Mouse (Mus musculus): ENCODE measurements around the gene Rnf11.
A peak's percentile ranks its signal among the peaks of the same experiment; 100 is the strongest.

Rnf11 gene

DNA sequence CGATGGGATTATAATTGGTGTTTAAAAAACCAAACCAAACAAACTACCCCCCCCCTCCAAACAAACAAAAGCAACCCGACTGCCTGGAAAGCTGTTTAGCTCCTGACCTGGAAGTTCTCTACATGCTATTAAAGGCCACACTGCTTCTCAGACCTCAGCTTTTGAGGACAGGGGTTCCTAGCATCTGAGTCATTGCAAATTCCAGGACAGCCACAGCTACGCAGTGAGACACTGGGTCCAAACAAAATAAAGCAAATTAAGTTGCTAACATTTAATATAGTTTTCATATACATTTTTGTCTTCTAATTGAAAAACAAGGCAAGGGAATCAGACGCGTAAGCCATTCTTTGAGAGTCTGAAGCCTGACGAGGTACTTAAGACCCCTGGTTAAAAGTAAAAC is 40.1 kb downstream of the Rnf11 start:
- DNase-seq (ENCODE audit: low read depth), result no peak

DNA sequence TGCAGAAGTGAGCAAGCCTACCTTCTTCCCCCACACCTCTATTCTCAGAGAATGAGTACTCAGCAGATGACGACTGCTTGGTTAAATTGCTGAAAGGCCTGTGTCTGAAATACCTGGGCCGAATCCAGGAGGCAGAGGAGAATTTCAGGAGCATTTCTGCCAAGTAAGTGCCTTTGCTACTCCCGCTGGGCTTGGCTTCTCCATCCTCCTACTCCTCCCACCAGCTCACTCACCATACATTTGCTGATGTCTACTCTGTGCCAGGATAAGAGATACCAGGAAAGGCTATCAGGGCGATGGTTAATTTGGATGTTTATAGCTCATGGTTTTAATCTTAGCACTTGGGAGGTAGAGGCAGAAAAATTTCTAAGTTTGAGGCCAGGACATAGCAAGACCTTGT is 41.9 kb downstream of the Rnf11 start:
- DNase-seq (ENCODE audit: low read depth), result no peak

- no peak for DNase-seq (ENCODE audit: low read depth)
These were observed 42.4 kb downstream of the Rnf11 start for GRCm38 (mm10) chr4:109442126-109442525.

GRCm38 (mm10) chr4:109441000-109441399 is 43.5 kb downstream of the Rnf11 start:
- DNase-seq (ENCODE audit: low read depth), result no peak

- no peak for DNase-seq (ENCODE audit: low read depth)
These were observed 44.1 kb downstream of the Rnf11 start for GRCm38 (mm10) chr4:109440381-109440780.

DNA sequence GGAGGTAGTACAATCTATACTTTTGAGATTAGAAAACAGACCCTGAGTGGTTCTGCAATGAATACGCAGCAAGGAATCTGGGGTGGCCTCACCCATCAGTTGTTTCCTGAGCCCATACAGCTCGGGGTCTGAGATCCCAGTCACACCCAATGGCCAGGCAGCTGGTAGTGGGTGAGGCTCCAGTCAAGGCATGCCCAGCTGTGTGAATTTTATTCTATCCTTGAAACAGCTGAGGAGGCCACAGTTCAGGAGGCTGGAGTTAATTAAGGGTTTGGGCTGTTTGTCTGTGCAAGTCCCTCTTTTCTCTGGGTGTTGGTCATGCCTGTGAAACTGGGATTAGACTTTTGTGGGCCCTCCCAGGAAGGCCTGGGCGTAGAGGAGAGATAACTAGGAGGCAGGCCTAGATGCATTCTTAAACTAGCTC is 44.7 kb downstream of the Rnf11 start:
- no peak for DNase-seq (ENCODE audit: low read depth)

GRCm38 (mm10) chr4:109439101-109439500 is 45.4 kb downstream of the Rnf11 start:
- DNase-seq (ENCODE audit: low read depth), result peak; percentile 59

DNA sequence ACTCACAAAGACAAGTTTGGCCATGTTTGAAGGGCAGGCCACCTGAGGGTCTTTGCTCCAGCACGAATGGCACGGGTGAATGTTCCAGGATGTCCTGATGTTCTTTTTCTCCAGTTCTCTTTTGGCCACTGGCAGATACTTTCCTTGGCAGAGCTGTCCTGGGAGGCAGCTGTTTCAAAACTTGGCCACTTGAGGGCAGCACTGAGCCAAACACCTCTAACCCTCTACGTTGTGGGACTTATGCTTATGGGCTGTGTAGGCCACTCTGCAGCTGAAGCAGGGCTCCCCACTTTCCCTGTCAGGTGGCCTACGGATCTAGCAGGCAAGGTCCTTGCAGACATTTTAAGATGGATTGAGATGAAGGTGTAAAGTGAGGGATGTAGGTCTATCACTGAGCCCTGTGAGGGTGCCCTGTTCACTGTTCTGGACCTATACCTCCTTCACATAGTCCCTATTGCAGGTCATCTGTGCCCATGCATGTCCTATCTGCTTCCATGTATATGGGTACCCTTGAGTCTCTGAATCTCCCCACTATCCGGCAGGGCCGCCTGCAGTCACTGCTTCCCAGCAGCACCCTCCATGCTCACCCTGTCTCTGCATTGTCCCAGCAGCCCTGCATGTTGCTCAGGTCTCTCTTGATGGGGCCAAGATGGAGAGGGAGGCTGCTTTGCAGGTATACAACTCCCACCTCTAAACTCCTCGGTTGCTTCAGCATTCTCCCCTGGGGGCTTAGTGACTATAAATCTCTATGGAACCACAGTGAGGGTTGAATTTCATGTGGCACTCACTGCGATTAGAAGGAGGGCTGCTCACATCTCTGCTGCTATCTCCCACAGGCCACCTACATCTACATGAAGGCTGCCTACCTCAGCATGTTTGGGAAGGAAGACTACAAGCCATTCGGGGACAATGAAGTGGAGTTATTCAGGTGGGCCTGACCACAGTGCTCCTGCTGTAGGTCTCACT is 46.3 kb downstream of the Rnf11 start:
- peak; percentile 79 for DNase-seq (ENCODE audit: low read depth)

DNA sequence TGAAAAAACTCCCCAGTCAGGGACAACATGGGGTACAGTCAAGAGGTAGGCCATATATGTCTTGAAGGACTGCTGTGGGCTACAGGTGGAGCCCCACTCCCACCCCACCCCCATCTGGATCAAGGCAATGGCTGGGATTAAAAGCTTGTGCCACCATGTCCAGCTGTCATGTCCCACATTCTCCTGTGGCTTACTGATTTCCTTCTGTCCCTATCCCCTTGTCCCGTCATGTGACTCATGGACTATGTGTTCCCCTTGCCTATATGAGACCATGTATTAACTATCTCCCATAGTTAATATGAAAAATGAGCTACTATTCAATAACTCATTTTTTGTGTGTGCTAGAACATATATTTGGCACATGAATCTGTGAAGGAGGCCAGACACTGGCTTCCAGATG is 50.3 kb downstream of the Rnf11 start:
- DNase-seq (ENCODE audit: low read depth), result no peak

DNA sequence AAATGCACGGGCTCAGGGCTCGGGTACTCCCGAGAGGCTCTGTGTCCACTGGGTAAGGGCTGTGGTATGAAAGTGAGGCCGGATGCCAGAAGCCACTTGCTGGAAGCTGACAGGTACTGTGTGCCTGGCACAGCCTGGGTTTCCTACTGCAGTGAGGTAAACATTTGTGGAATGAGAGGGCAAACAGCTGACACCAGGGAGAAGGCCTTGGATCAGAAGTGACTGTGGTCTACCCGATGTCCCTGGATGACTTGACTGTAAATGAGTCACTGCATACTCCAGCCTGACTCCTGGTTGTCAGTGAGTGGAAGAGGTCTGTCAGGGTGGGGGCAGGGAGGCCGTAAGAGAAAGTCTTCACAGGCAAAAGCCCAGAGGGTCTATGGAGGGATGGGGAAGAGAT is 50.9 kb downstream of the Rnf11 start:
- peak; percentile 31 for DNase-seq (ENCODE audit: low read depth)

- DNase-seq (ENCODE audit: low read depth), result no peak
These were observed 51.7 kb downstream of the Rnf11 start for GRCm38 (mm10) chr4:109432668-109433375.

DNA sequence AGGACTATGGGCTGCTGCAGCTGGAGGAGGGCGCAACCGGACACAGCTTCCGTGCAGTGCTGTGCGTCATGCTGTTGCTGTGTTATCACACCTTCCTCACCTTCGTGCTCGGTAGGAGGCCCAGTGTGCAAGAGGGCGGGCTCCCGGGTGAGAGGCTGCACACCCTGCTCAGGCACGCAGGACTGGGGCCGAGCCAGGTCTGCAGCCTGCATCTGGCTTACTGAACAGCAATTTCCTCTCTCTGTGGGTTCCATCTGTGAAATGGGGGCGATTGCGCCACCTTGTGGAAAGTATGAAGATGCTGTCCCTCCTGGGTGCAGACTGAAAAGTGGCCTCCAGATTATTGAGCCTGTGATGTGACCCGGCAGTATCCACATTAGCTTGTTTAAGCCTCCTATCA is 53.7 kb downstream of the Rnf11 start:
- peak; percentile 87 for DNase-seq (ENCODE audit: low read depth)

DNA sequence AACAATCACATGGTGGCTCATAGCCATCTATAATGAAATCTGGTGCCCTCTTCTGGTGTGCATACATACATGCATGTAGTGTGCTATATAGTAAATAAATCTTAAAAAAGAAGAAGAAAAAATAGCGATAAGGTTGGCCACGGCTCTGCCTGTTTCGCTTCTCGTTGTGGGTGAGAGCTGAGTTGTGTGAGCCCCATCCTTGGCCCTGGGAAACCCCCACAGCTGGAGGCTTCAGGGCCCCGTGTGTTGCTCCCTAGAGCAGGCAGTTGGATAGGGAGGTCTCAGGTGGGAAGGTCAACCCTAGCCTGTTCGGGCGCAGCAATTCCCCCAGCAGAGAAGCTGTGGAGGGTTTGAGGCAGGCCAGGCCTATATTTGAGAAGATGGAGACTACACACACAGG is 54.3 kb downstream of the Rnf11 start:
- no peak for DNase-seq (ENCODE audit: low read depth)

- no peak for DNase-seq (ENCODE audit: low read depth)
These were observed 57.5 kb downstream of the Rnf11 start for GRCm38 (mm10) chr4:109427058-109427457.

GRCm38 (mm10) chr4:109423438-109423837 is 61.1 kb downstream of the Rnf11 start:
- no peak for DNase-seq (ENCODE audit: low read depth)

- DNase-seq (ENCODE audit: low read depth), result no peak
These were observed 62.1 kb downstream of the Rnf11 start for GRCm38 (mm10) chr4:109422436-109422835.

DNA sequence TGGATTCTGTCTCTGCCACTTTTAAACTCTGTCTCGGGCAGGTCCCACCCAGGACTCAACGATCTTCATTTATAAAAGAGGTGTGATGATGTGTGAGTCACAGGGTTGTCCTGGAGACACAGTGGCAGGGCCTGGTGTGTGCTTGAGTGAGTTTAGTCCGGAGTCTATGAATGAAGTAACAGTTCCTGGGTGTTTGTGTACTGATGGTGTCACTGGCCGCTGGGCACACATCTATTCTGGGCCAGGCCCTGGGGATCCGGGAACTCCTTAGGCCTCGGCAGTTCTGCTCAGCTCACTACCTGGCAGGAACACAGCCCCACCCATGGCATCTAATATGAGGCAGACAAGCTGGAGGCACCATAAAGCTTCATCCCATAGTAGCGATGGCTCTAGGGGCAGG is 62.9 kb downstream of the Rnf11 start:
- no peak for DNase-seq (ENCODE audit: low read depth)

DNA sequence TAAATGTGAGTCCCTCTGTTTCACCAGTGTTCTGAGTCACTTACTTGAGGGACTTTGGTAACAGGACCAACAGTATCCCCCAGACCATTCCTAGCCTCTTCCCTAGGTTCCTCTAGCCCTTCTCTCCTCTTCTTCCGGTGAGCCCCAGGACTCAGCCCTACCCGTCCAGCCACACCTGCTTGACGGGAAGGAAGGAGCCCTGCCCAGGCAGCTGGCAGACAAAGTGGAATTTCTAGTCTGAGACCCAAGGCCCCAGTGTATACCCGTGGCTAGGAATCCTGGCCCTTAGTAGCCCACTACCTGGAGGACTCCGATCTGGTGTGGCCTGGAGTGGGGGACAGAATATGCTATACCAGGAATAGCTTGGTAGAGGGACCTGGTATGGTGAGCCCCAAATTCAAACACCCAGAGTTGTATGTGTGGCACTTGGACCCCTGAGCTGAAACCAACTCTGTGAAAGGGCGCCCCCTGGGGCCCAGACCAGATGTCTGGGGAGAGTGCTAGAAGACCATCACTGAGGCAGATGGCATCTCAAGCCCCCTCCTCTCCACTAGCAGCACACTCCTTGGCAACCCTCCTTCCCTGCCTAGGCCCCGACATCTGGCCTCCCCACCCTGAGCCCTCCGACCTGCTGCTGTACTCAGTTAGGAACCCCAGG is 64.3 kb downstream of the Rnf11 start:
- peak; percentile 28 for DNase-seq (ENCODE audit: low read depth)

- DNase-seq (ENCODE audit: low read depth), result no peak
These were observed 65.0 kb downstream of the Rnf11 start for GRCm38 (mm10) chr4:109419563-109419962.

DNA sequence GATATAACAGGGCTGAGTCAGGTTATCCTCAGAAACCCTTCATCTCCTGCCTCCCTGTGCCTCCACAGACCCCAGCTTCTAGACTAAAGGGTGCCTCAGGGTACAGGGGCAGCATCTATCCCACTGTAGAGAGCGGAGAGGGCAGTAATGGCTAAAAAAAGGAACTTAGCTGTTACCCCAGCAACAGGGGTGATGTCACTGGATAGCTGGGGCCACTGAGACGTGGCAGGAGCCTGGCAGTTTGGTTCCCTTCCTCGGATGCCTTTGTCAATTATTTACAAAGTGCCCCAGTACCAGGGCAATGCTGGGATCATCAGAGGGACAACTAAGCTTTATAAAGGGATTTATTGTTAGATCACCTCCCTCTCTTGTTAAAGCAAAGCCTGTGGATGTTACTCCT is 65.5 kb downstream of the Rnf11 start:
- peak; percentile 41 for DNase-seq (ENCODE audit: low read depth)

DNA sequence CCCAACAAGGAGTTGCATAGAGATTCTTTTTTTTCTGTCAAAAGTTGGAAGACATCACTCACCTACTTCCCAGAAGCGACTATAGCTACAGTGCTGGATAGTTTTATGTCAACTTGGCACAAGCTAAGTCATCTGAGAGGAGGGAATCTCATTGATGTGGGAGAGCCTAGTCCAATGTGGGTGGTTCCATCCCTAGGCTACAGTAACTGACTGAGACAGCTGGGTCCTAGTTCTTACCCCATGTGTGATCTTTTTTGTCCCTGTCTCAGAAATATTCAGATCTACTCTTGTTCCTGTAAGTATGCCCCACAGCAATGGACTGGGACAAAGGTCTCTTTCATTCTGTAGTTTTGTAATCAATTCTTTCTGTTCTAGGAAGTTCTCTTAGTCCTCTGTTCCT is 66.5 kb downstream of the Rnf11 start:
- DNase-seq (ENCODE audit: low read depth), result no peak

DNA sequence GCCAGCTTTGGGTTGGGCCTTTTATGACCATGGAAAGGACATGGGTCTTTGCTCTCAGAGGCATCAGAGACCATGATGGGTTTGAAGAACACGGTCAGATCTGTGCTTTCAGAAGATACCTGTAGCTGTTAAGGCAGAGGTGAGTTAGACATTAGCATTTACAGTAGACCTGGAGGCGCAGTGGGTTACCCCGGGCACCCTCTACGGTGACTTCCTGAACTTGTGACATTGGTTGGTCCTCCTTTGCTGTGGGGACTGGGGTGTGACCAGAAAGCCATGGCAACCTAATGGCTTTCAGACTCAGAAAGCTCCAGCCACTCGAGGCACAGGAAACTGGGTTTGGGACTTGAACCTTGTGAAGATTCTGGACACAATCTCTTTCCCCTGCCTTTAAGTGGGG is 72.3 kb downstream of the Rnf11 start:
- no peak for DNase-seq (ENCODE audit: low read depth)
